Mouse (Mus musculus) lung, postnatal 0 days (tissue): ENCODE measurements around the gene Stk31.

Experiments
- CTCF ChIP-seq: IDR thresholded peaks from 2 replicates; pipeline ENCODE4 v1.5.1; 2016; ENCODE audit warnings: antibody characterized with exemption, mild to moderate bottlenecking
- EP300 ChIP-seq: IDR thresholded peaks from 2 replicates; pipeline ENCODE4 v1.6.1; 2016; ENCODE audit warnings: antibody characterized with exemption, mild to moderate bottlenecking, control low read depth

GRCm38 (mm10) chr6:49354613-49355012 is 40.8 kb upstream of the Stk31 start:
- TF ChIP-seq CTCF (no peak), EP300 (no peak)
